Mouse (Mus musculus) left cerebral cortex, postnatal 36 days (tissue): Measurements from ENCODE around the gene Hmx3. TPM values are rescaled to one million over a fixed set of nuclear protein-coding genes. Genes with fewer than 3 reads are reported as not detected.

Experiments used
- DNase-seq, 2 experiments: peaks; one replicate each; pipeline ENCODE4 v3.0.0; 2021 to 2022; ENCODE audit warnings: low spot score in 2 of 2, mixed read lengths in 1 of 2
- intact Hi-C: fragments of 180-260 bp; cut with DNase I; formaldehyde crosslinking; loops from one replicate; pipeline ENCODE4 v1.15.1; 2025
- total RNA-seq, 2 experiments: library from RNA; stranded (reverse); gene quantifications; 2 replicates each; pipeline ENCODE4 v1.2.3; 2021

The Hmx3 gene
- total RNA-seq: not detected

DNA sequence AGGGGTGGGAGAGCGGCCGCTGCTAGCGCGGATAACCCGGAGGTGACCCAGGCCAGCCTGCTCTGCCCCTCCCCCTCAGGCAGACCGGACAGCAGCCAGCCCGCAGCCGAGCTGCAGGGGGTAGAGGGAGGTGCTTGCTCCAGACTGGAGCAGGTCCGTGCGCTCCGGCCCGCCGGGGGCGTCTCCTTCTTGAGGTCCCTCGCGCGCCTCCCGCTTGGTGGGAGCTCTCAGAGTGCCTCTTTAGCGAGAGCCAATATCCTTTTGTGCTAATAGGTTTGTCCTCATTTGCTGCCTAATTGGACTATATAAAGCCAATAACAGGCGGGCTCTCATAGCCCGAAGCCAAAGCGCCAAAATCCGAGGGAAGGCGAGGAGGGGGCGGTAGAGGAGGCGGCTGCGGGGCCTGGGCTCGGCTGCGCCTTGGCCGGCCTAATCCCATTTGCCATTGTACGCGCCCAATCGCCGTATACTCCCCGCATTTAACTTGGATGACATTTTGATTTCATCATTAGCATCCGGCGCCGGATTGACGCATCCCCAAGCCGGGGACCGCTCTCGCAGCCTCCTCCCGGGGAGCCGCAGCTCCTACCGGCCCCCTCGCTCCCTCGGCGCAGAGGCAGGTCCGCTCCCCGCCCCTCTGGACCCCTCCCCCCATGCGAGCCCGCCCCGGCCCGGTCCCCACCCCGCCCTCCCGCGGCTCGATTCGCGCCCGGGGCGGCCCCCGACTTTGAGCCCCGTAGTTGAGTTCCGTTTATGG, at the start of gene Hmx3:
TSS of gene Hmx3 (plus strand) at position 753 of the 757 bp plus-strand sequence.
- DNase-seq: no peak
- intact Hi-C loops: loop anchor here (5.0 to 10.0 kb wide), 2 partner anchors 127 to 205 kb away; partner anchors contain the start of genes Acadsb and Ikzf5

DNA sequence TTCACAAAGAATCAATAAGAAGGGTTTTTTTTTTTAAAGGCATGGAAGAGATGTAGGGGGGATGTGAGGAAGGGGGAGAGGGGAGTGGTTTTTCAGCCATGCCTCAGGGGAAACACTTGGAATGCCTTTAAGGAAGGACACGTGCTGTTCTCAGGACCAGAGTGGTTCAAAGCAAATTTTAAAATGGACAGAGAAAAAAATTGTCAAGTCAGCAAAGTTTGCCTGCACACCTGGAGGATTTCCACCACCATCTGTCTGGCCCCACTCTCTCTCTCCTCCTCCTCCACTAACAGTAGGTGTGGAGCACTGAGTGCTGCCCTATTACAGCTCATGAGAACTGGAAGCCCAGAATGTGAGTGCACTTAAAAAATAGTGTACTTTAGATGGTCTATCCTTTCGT, 38.9 kb upstream of the Hmx3 start:
- intact Hi-C loops: no loop called here
- DNase-seq: no peak

DNA sequence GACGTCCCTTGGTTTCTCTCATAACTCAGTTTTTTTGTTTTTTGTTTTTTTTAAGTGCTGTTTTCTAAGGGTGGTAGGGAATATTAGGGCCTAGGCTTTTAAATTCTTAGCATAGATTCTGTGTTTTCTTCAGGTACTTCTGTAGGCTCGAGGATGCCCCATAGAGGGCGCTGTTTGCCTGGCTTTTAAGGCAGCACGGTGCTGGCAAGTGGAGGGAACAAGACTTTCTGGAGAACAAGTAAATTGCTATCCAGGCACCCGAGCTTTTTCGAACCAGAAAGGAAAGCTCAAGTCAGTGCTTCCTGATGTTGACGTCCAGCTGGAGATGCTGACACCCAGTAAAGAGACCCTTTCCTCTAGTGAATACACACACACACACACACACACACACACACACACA, 2.7 kb upstream of the Hmx3 start:
- peak; percentile 79 to 83 for DNase-seq
- intact Hi-C loops: loop anchor here (1.0 to 10.0 kb wide), 3 partner anchors 125 to 342 kb away; partner anchors contain the start of genes Acadsb and Ikzf5

DNA sequence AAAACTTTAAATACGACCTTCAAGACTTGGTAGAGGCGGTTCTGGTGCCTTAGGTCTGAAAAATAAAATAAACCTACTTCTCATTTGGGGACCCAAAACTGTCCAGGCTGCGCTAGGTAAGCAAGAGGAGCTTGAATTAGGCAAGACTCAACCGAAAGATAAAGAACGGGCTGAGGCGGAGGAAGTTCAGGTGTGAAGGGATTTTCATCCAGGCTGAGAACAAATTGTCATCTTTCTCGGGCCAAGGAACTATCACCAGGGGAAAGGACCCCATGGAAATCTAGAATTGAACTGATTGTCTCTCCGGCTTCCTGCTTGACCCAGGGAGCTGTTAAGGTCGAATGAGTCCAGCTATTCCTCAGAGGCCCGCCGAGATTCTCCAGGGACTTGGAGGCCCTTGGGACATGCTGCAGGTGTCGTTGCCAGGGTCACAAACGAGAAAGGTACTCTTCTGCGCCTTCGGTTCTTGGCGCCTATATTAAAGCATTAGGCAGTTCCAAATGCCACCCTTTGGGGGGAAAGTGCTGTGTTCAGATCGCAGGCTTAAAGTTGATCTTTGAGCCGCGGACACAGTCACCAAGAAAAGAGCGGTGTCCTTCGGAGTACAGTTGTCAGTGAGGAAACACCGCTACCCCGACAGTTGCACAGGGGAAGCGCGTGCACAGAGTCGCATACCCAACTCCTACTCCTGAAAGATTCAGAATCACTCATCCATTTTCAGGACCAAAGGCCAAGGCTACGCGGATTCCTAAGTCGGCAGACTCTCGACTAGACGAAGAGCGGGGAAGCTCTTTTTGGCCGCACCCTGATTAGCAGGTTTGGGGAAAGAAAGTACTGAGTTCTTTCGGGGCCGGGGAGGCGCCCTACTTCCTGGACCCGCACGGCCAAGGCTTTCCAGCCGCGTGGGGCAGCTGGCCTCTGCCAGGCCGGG, 1.2 kb upstream of the Hmx3 start:
- intact Hi-C loops: loop anchor here (5.0 to 10.0 kb wide), 2 partner anchors 127 to 206 kb away; partner anchors contain the start of genes Acadsb and Ikzf5
- DNase-seq: no peak

DNA sequence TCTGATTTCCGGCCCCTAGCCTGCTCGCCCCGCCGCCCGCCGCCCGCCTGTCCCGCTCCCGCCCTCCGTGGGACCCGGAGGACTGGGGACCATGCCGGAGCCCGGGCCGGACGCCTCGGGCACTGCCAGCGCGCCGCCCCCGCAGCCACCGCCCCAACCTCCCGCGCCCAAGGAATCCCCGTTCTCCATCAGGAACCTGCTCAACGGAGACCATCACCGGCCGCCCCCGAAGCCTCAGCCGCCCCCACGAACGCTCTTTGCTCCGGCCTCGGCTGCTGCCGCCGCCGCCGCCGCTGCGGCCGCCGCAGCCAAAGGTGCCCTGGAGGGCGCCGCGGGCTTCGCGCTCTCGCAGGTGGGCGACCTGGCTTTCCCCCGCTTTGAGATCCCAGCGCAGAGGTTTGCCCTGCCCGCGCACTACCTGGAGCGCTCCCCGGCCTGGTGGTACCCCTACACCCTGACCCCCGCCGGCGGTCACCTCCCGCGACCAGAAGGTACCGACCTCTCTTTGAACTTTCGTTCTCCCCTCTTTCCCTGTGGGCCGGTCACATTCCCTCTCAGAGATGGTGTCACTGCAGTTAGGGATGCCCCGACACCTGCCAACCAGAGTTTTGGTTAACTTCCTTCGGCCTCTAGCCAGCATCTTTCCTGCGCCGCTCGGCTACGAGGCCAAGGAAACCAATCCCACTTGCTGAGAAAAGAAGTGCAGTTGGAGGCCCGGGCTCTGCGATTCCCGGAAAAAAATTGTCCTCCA, 380 bp downstream of the Hmx3 start:
- no peak for DNase-seq
- intact Hi-C loops: loop anchor here (5.0 to 10.0 kb wide), 2 partner anchors 128 to 204 kb away; partner anchors contain the start of genes Acadsb and Ikzf5

DNA sequence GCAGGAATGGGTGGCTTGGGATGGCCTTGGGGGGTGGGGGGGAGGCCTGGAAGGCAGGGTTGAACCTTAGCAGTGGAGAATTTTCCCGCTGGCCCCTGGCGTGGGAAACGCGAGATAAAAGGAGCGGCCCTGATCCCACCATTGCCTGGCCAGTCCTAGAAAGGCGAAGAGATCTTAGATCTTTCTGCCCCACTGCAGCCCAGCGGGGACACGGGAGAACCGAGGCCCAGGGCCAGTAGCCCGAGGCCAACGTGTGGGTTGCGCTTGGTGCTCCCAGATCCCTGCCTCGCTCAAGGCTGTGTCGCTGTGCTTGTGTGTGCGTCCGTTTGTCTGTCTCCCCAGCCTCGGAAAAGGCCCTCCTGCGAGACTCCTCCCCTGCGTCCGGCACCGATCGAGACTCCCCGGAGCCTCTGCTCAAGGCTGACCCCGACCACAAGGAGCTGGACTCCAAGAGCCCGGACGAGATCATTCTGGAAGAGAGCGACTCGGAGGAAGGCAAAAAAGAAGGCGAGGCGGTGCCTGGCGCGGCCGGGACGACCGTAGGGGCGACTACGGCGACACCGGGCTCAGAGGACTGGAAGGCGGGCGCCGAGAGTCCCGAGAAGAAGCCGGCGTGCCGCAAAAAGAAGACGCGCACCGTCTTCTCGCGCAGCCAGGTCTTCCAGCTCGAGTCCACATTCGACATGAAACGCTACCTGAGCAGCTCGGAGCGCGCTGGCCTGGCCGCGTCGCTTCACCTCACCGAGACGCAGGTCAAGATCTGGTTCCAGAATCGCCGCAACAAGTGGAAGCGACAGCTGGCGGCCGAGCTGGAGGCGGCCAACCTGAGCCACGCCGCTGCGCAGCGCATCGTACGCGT, 1.2 kb downstream of the Hmx3 start:
- no peak for DNase-seq
- intact Hi-C loops: loop anchor here (5.0 to 10.0 kb wide), 2 partner anchors 129 to 203 kb away; partner anchors contain the start of genes Acadsb and Ikzf5

DNA sequence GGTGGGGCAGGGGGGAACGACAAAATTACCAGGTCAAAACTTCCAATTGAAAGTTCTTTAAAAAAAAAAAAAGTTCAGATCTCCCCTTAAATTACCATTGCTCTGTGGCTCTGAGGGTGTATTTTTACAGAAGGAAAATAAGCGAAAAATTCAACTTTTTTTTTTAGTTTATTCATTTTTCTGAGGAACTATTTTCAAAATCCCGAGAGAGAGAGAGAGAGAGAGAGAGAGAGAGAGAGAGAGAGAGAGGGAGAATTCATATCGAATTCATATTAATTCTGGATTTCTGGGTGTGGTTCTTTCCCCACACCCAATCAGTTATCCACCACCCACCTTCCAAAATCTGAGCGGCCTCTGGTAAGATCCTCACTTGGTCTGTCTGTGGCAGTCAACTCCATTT, 2.2 kb downstream of the Hmx3 start:
- intact Hi-C loops: loop anchor here (5.0 to 10.0 kb wide), 2 partner anchors 130 to 202 kb away; partner anchors contain the start of genes Acadsb and Ikzf5
- DNase-seq: no peak

DNA sequence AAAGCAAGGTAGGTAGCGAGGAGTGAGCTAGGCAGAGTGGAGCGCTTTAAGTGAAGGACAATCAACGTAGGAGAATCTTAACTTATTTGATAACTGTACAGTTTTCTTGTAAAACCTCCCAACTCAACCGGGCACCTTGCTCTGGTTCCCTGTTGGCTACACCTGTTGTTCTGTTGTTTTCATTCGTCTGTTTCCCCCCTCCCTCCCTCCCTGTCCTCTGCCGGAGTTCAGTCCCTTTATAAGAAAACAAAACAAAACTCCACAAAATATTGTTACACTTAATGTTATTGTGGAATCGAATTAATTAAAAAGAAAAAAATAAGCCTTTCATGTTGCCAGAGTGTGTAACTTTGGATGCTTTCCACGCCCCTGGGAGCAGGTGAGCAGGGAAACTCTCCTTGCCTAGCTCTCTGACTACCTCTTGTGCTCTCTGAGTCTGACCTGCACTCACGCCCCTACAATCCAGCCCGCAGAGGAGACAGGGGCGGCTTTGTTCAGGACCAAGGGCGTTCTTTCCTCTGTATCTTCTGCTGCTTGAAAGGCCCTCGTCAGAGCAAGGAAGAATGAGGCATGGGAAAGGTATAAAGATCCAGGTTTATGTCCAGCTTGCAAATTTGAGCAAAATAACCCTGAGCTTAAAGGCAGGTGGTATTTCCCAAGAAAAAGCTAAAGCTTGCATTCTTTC, 3.2 kb downstream of the Hmx3 start:
- DNase-seq: no peak
- intact Hi-C loops: loop anchor here (10.0 kb wide), 1 partner anchor 131 kb away; the partner anchor contains the start of genes Acadsb and Ikzf5

DNA sequence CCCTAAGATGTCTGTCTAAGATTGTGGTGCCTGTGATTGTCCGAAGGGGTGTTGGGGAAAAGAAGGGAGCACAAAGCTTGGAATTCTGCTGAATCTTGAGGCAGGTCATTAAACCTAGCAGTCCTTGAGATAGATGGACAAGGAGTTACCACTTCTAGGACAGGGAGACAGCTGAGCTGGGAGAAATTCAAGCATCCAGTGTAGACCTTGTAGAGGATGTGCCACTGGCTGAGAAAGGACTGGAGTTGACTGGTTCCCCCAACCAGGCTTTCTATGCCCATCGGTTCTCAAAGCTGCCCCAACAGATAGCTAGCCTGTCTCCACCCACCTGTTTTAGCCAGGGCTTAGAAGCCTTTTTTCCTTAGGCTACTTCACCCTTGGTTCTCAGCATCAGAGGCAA, 3.8 kb downstream of the Hmx3 start:
- no peak for DNase-seq
- intact Hi-C loops: loop anchor here (10.0 kb wide), 1 partner anchor 132 kb away; the partner anchor contains the start of genes Acadsb and Ikzf5

DNA sequence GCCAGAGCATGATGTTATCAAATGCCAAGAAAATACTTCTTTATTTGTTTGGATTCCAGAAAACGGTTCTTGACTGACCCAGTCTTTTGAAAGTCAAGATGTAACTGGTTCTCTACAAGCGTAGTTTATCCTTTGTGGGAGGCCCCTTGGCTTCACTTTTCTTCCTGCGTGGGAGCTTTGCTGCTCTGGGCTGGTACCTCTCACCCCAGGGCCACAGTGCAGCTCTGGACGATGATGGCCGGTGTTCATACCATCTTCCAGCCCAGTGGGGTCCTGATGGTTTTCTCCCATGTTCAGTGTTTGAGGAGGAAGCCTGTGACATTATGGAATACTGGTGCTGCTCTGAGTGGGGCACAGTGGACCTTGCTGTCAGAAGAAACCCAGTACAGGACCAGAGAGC, 4.8 kb downstream of the Hmx3 start:
- DNase-seq: no peak
- intact Hi-C loops: loop anchor here (10.0 kb wide), 1 partner anchor 133 kb away; the partner anchor contains the start of genes Acadsb and Ikzf5

DNA sequence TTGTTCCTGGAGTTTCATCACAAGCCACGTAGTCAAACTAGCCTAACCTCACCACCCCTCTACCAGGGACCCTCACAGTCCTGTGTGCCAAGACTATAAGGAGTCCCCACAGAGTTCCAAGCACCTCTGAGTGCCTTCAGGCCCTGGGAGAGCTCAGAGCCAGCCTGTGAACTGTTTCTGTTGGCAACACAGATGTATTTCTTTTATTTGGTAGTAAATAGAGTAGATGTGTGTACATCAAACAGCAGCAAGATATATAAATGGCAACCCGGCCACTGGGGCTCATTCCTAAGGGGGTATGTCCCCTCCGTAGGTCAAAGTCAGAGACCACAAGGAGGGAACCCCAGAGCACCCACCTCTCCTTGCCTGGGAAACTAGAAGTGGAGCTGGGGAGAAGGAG, 5.8 kb downstream of the Hmx3 start, which contains the start of gene Hmx2:
TSS of gene Hmx2 (plus strand) at position 301 of the 400 bp plus-strand sequence.
- DNase-seq: no peak
- intact Hi-C loops: loop anchor here (10.0 kb wide), 1 partner anchor 134 kb away; the partner anchor contains the start of genes Acadsb and Ikzf5

DNA sequence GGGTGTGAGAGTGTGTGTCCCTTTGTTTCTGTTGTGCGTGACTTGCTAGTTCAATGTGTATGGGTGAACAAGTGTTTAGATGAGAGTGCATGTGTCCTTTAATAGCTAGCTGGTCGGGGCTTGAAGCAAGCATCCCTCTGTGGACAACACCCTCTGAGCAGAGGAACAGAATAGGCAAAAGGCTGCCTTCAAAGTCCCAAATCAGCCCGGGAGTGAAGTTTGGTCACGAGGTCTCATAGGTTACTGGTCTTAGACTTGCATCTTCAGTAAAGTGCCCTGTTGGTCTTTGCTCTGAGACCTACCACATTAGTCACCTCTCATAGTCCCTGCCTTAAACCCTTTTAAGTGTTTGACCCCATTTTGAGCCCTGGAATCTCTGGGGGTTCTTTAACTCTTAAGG, 8.8 kb downstream of the Hmx3 start:
- intact Hi-C loops: no loop called here
- DNase-seq: no peak

DNA sequence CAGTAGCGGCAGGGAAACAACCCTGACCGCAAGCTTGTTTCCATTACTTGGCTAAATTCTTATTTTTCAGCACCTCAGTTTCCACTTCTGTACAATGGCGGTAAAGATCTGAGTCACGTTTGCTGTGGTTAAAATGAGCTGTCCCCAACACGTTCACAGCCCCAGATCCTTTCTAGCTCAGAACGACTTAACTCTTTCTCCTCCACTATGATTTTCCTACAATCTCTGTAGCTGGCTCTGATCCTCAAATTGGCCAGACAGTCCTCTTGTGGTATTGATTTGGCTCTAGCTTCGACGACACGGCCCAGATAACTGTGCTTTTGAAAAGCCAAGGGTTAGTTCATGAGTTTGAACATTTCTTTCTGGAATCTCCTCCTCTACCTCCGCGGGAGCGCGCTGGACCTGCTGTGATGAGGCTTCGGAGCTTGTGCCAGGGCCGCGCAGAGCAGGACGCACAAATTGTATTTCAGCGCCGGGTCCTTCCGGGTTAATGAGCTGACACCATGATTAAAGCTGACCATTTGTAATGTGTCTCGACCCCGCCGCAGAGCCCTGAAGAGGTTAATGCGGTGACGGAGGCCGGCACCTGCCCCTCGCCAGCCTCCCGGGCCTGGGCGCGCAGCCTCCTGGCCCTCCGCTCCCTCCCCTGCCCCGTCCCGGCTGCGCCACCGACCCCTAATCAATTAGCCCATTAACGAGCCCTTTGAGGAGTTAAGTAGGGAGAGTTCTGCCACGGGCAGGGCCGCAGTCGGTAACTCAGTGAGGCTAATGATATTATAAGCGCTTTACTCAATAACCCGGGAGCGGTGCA, 9.5 kb downstream of the Hmx3 start:
- intact Hi-C loops: no loop called here
- no peak for DNase-seq

DNA sequence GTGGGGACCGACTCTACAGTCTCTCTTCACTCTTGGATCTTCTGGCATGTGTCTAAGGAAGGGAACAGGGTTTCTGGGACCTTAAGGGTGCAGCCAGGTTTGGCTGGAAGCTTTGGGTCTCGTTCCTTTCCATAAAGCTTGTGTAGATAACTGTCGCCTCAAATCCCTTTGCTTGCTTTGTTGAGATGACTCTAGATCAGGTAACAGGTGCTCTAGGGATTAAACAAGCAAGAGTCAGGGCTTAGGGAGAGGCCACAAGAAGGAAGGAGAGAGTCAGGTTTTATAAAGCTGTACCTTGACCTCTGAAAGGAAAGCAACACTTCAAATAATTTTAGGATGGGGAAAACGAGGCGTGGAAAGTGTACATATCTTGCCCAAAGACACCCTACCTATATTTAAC, 10.1 kb downstream of the Hmx3 start:
- no peak for DNase-seq
- intact Hi-C loops: no loop called here

DNA sequence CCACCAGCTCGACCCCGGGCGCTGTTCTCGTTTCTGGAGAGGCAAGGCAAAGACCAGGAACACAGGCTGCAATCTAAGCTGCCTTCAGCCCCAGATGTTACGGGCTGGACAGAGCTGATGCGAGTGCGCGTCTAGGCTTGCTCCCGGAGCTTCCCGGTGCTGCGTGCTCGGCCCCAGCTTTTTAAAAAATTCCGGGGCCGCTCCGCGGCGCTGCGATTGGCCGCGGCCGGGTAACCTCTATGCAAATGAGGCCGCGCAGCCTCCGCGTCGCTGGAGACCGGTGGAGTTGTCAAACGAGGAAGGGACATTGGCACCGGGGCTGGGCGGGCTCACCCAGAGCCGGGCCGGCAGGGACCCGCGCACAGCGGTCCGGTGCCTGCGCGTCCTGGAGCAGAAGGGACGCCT, 11.1 kb downstream of the Hmx3 start:
- intact Hi-C loops: no loop called here
- peak in 1 of 2 experiments; percentile 13 for DNase-seq

DNA sequence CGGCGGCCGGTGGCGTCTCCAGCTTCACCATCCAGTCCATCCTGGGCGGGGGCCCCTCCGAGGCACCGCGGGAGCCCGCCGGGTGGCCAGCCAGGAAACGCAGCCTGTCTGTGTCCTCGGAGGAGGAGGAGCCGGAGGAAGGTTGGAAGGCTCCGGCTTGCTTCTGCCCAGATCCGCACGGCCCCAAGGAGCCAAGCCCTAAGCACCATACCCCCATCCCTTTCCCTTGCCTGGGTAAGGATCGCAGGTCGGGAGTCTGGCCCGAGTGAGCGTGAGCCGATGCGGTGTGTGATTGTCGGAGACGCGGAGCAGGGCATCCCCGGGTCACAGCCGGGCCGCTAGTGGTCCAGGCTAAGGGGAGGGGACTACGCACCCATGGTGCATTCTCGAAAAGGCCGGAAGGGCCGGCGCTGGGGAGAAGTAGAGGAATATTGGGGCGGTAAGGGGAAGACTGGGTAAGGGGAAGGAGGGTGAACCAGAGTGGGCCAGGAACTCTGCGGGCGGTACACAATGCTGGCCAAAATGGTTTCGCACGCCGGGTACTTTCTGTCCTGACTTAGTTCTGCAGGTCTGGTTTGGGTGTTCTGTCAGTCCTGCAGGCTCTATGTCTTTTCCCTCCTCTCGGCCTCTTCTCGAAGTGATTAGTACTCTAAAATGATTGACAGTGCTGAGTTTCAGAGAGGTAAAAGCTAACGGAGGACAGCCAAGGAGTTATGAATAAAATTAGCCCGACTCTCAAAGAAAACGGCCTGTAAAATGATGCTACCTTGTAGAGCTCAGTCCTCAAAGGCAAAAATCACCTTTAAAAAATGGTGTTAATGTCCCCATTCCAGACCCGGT, 11.9 kb downstream of the Hmx3 start:
- intact Hi-C loops: no loop called here
- no peak for DNase-seq
